Mouse (Mus musculus) CD4-positive, CD25-positive, alpha-beta regulatory T cell, adult 4 months (primary cell): Measurements from ENCODE around the gene Plgrkt. TPM values are rescaled to one million over a fixed set of nuclear protein-coding genes. Genes with fewer than 3 reads are reported as not detected.
A peak's percentile ranks its signal among the peaks of the same experiment; 100 is the strongest.

Experiments used
- ATAC-seq: one replicate; pipeline ENCODE4 v1.8.0; 2017
- polyA plus RNA-seq, 2 experiments: library from polyadenylated mRNA; unstranded; fragments of 100-300 nt; shearing (Covaris generic); gene quantifications; one replicate each; pipeline ENCODE4 v1.2.1; 2017

The Plgrkt gene
- polyA plus RNA-seq, 2 experiments from 2014 or later, result 221 to 250 TPM

DNA sequence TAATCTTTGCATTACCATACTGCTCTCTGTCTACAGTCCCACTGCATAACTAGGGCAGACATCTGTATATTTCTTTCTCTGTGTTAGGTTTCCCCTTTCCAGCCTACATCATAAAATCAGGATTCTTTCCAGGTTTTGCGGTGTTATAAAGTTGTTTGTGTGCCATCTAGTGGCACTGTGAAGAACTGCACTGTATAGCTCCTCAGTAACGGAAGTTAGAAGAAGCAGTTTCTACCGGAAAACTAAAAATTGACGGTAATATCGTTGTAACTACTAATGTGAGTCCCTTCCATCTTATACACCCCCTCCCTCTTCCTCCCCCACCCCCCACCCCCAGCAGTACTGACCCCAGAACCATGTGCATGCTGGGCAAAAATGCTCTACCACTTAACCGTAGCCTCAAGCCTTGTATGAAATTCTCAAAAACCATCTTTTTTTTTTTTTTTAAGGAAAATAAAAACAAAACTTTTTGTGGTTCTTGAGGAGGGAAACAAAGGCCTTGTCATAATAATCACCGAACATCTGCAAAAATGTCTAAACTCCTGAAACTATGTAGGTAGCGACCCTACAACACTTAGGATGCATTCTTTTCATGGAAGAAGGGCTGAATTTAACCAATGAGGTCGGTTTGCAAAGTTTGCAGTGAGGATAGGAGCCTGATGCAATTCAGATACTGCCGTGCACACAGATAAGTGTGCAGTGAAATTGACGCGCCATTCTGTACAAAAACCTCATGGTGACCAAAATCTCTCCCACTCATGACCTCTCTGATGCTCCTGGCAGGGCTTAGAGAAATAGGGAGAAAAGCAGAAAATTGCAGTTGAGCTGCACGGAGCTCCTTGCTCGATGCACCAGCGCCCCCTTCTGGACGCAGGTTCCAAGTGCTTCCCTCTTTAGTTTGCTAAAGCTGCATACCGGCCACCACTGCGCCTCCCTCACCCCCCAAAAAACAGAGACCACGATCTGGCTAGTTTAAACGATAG is 12.0 kb downstream of the Plgrkt start:
- peak; percentile 90 for ATAC-seq

- ATAC-seq, result no peak
Observed at GRCm38 (mm10) chr19:29350991-29351390, 16.2 kb downstream of the Plgrkt start.

DNA sequence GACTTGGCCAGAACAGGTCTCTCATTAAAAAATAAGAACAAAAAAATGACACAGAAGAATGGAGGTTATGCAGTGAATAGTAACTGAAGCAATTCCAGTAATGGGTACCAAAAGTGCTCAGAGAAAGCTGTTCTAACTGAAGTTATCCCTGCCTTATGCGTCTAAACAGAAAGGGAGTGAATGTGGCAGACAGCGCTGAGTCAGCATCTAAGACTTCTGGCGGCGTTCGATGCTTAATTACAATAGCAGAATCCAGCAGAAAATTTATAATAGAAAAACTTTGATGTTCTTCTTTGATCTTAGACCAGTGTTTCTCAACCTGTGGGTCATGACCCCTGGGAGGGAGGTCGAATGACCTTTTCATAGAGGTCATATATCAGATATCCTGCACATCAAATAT is 21.6 kb downstream of the Plgrkt start:
- no peak for ATAC-seq

DNA sequence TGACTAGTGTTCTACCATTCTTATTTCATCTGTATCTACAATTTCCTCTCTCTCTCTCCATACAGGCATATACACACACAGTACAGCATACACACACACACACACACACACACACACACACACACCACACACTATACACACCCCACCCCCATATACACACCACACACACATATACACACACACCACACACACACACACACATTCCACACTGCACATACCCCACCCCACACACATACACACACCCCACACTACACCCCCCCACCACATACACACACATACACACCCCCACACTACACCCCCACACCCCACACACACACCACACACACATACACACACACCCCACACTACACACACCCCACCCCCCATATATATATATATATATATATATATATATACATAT is 22.3 kb downstream of the Plgrkt start:
- no peak for ATAC-seq

- no peak for ATAC-seq
Observed at GRCm38 (mm10) chr19:29342281-29342680, 24.9 kb downstream of the Plgrkt start.

- ATAC-seq, result no peak
Observed at GRCm38 (mm10) chr19:29341029-29341428, 26.2 kb downstream of the Plgrkt start.

GRCm38 (mm10) chr19:29336624-29337023 is 30.6 kb downstream of the Plgrkt start:
- no peak for ATAC-seq

- ATAC-seq, result no peak
Observed at GRCm38 (mm10) chr19:29334068-29334745, 33.0 kb downstream of the Plgrkt start, which contains the start of gene Rln1. Gene Rln1, minus strand, starts transcription at chr19:29334670.

DNA sequence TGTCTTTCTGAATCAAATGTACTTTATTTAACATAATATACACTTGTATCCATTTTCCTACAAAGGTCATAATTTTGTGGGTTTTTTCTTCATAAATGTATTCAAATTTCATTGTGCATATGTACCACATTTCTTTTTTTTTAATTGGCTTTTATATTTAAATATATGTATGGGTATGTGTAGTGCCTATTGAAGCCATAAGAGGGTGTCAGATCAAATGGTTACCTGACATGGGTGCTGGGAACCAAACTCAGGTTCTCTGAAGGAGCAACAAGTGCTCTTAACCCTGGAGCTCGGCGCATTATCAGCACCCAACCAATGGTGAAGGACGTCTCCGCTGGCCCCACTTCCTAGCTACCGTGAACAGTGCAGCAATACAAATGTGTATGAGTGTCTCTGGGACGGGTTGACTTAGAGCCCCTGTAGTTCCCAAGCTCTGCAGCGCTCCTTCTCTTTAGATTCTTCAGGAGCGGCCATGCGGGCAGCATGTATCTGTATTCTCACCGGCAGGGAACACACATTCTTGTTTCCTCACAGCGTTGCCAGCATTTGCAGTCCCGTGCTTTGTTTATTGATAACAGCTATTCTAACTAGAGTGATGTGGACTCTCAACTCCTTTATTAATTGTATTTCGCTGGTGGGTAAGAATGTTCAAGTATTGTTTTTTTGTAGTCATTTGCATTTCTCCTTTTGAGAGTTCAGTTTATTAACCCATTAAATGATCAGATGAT is 40.2 kb downstream of the Plgrkt start:
- no peak for ATAC-seq

- no peak for ATAC-seq
Observed at GRCm38 (mm10) chr19:29326396-29326795, 40.8 kb downstream of the Plgrkt start.

GRCm38 (mm10) chr19:29325852-29326180 is 41.4 kb downstream of the Plgrkt start:
- no peak for ATAC-seq

DNA sequence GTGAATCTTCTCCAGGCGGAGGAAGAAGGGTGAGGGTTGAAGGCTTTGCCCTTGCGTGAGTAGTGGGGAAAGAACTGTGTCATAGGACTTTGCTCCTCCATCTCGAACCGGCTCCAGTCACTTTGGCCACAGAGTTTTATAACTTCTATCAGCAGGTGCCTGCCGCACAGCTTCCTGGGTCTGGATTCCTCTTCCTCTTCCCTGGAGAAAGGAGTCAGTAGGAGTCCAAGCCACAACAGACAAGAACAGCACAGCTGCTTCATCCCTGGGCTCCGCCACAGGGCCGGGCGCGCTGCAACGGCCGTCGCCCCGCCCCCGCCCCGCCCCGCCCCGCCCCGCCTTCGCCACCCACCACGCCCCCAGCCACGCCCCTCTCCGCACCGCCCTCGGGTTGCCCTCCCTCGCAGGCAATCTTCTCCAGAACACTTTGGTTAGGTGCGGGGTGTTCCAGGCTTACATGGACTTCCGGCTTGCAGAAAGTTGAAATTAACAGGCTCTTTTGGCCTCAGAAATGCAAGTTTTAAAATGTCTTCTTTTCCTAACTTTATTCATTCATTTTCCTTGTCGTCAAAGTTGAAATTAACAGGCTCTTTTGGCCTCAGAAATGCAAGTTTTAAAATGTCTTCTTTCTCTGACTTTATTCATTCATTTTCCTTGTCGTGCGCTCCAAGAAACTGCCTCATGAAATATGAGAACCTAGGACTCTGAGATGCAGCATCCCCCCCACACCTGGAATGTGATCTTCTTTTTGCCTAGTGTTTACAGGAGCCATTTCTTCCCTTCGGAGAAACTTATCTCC is 41.9 kb downstream of the Plgrkt start, which contains the start of gene Insl6:
Insl6 (minus strand) TSS at position 304 of the 799 bp plus-strand sequence.
- ATAC-seq, result peak; percentile 71

DNA sequence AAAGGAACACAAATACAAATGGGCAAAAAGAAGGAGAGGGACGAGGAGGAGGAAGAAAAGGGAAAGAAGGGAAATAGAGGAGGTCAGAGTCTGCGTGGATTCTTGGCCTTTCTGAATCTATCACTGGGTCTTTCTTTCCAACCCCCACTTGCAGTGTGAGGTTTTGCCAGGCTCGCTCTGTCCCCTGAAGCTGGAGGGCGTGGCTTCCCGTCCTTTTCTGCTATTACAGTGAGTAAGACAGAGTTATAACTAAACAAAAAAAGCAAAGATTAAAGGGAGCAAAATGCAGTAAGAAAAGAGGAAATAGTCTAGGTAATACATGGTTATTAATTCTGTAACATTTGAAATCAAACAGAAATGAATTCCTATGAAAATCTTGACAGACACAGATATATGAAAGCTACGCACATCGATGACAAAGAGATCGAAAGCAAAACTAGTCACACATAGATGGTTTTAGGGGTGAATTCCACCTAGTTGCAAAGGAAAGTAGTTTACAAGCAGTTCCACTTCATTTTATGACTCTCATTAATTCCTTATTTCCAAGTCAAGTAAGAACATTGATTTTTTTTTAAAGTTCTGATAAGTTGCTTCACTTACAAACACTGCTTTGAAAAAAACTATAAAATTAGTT is 43.7 kb downstream of the Plgrkt start:
- peak; percentile 82 for ATAC-seq

- no peak for ATAC-seq
Observed at GRCm38 (mm10) chr19:29312661-29313060, 54.5 kb downstream of the Plgrkt start.

DNA sequence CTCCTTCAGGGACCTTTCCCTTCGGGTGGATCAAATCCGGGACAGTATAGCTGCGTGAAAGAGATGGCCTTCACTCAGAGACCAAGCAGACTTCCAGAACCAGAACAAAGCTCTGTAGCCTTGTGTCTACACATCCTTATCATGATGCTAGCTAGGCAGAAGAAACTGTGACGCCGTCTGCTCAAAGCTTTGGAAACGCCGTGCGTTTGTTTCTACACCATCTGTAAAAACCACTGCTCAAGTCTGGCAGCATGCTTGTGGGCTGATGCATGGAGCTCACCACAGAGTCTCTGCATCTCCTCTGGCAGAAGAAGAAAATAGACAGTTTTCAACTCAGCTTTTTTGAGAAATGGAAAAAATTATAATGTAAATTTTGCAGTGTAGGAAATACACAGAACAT is 55.4 kb downstream of the Plgrkt start:
- no peak for ATAC-seq

- ATAC-seq, result no peak
Observed at GRCm38 (mm10) chr19:29308832-29309231, 58.4 kb downstream of the Plgrkt start.

GRCm38 (mm10) chr19:29302119-29302518 is 65.1 kb downstream of the Plgrkt start:
- ATAC-seq, result no peak

DNA sequence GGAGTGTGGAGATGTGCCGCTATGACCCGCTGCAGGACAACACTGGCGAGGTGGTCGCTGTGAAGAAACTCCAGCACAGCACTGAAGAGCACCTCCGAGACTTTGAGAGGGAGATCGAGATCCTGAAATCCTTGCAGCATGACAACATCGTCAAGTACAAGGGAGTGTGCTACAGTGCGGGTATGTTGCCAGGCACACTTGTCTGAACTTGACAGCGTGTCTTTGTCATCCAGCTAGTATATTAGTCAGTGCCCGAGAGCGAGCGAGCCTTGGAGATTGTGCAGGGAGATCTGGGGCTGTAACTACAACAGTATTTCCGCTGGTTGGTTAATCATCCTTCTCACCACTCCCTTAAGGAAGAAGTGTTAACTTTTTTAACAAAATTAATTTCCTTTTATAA is 66.3 kb downstream of the Plgrkt start:
- ATAC-seq, result no peak
